Mouse (Mus musculus): ENCODE measurements around the gene Fam20a.
"Not testable (repeated sequence)": the region's sequence is repeated elsewhere in the genome, so short reads cannot be mapped to it uniquely, and the experiment has no call there.

Gene Fam20a

DNA sequence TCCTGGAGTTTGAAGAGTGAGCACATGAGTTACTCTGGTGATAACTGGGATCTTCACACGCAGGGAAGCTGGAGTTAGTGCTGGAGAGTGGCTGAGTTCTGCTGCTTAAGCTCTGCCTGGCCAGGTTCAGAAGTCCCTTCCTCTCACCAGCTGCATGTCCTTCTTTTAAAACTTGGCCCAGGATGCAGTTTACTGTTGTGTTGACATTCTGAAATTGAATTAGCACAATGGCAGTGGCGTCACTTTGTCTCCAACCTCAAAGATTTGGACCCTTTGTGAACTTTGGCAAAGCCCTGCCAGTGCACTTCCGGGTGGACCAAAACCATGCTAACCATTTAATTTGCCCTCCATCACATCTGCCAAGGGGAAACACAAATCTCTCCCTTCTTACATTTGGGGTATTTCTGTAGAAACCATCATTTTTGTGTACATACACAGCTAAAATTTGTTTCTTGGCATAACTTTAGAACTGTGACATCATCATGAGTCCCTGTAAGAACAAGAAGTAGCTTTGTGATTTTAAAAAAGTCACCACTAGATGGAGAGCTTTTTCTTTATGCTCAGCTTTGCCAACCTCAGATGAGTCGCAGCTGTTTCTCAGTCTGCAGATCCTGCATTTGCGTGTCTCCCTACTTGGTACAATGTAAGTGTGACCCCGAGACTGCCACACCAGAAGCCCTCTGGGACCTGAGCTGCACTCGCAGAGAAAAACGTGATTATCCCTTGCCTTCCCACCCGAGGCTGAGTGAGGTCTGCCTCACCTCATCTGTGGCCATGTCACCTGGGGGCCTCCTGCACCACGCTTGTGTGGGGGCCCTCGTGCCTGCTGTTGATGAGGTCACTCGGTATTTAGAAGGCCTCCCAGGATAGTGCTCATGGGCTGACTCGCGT, 51.8 kb downstream of the Fam20a start:
- in situ Hi-C loops (cut with MboI; ENCODE audit: low pct_unique_long_range_greater_than_20kb in 1 of 2, low sequenced_read_pairs in 2 of 2, unreplicated experiment in 1 of 2) = loop anchor here in 1 of 2 experiments (10.0 kb wide), 1 partner anchor 185 kb away; no protein-coding TSS in a partner anchor

DNA sequence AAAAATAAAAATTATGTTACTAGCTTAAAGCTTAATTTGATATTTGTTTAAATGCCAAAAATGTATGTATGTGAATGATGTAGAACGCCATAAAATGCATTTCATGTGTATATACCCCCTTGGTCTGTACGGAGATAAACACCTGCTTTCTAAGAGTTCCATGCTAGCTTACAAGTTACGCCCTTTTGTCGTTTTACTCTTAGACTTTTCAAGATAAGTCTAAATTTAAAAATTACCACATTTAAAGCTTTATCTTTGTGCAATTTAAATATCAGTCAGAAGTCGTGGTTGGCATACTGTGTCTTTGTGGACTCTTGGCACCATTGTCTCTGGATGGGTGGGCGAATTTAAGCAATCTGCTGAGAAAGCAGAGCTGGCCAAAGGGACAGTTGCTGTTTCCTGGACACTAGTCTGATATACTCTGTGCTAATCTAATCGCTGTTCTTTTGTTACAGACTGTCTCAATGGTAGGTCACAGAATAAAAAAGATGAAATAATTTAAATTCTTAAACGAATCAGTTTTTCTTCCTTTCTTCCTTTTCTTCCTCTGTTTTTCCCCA, 52.9 kb downstream of the Fam20a start:
- in situ Hi-C loops (cut with MboI; ENCODE audit: low pct_unique_long_range_greater_than_20kb in 1 of 2, low sequenced_read_pairs in 2 of 2, unreplicated experiment in 1 of 2) = no loop called here

DNA sequence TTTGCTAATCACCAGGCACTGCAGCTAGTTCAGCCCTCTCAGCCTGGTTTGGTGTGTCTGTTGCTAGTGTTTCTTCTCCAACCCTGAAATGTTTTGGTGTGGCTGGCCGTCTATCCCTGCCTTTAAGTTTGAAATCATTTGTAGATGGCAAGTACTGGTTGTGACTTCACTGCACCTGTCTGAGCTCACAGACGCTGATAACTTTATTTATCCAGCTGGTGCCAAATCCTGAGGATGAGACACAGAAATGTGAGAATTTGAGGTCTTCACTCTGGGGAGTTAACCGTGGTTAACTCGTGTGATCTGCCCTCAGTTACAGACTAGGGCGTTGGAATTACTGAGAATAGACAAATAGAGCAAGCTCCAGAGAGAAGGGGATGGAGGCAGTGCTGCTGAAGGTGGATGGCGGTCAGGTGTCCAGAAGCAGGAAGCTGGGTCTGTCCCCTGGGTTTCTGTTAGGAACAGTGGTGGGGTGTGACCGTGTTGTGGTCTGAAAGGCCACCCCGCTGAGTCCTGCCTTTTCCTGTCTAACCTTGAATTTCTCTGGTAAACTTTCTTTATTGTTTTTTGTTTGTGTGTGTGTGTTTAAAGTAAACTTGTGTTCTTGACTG, 53.9 kb downstream of the Fam20a start:
- in situ Hi-C loops (cut with MboI; ENCODE audit: low pct_unique_long_range_greater_than_20kb in 1 of 2, low sequenced_read_pairs in 2 of 2, unreplicated experiment in 1 of 2) = no loop called here

DNA sequence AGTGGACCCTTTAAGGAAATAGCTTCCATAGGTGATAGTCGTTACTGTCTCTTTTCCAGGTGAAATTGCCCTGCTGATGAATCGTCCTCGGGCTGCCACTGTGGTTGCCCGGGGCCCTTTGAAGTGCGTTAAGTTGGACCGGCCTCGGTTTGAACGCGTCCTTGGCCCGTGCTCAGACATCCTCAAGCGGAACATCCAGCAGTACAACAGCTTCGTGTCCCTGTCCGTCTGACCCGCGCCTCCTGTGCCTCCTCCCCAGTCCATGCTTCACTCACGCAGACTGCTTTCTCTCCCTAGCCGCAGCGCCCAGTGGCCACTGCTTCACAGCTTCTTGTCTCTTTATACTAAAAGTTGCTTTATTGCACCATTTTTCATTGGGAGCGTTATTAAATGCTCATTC, 54.7 kb downstream of the Fam20a start:
- in situ Hi-C loops (cut with MboI; ENCODE audit: low pct_unique_long_range_greater_than_20kb in 1 of 2, low sequenced_read_pairs in 2 of 2, unreplicated experiment in 1 of 2) = no loop called here

DNA sequence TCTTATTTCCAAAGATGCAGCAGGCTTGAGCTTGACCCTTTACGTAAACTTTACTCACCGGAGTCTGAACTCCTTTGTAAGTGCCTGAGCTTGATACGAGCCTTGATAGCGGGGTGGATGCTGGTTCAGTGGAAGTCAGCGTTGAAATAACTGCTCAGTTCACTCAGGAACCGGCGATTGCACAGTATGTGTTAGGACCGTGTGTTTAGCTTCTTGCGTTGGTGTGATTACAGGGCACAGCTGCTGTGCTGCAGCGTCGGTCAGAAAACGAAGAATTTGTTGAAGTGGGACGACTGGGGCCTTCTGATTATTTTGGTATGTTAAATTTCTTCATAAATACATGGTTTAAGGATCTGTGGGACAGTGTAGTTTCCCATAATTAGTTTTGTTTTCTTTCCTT, 55.7 kb downstream of the Fam20a start:
- in situ Hi-C loops (cut with MboI; ENCODE audit: low pct_unique_long_range_greater_than_20kb in 1 of 2, low sequenced_read_pairs in 2 of 2, unreplicated experiment in 1 of 2) = no loop called here

DNA sequence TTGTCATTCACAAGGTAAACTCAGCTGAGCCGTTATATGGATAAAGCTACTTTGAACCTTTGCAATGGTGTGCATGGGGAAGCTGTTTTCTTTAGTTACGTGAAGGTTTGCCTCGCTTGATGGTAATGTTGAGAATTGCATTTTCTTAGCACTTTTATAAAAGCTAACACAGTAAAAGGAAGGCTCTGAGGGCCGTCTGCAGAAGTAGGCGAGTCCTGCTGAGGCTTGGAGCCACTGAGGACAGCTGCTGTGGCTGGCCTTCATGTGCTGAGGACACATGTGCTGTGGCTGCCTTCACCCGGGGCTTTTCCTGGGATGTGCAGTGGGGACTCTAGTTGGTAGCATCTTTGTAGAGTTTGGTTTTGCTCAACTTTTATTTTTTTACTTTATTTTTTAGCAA, 56.7 kb downstream of the Fam20a start:
- in situ Hi-C loops (cut with MboI; ENCODE audit: low pct_unique_long_range_greater_than_20kb in 1 of 2, low sequenced_read_pairs in 2 of 2, unreplicated experiment in 1 of 2) = no loop called here

DNA sequence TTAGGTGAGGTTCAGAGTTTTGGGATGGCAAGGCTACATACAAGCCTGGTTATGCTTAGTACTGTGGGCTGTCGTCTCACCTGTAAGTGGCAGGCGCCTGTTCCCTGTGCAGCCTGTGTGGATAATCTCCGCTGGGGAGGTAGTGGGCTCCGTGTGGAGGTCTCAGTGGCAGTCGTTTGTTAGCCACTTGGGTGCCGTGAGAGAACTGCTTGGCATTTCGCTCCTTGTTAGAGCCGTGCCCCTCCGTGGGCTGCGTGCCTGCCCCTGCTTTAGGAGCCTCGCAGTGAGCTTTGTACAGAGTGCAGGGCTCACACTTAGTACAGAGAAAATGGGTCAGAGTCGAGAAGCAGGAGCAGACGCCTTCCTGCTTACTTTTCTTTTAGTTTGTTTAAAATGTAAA, 57.8 kb downstream of the Fam20a start:
- in situ Hi-C loops (cut with MboI; ENCODE audit: low pct_unique_long_range_greater_than_20kb in 1 of 2, low sequenced_read_pairs in 2 of 2, unreplicated experiment in 1 of 2) = no loop called here

DNA sequence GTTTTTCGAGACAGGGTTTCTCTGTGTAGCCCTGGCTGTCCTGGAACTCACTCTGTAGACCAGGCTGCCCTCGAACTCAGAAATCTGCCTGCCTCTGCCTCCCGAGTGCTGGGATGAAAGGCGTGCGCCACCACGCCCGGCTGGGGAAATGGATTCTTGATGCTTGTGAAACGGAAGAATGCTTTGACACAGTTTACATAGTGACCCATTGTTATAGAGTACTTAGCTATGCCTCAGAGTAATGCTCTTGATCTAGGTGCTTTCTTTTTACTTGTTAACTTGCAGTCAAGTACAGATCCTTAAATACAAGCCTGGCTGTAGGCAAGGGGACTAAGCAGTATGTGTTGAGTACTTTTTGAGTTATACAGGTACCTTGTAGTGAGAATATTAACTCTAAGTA, 61.6 kb downstream of the Fam20a start:
- in situ Hi-C loops (cut with MboI; ENCODE audit: low pct_unique_long_range_greater_than_20kb in 1 of 2, low sequenced_read_pairs in 2 of 2, unreplicated experiment in 1 of 2) = not testable (repeated sequence)

DNA sequence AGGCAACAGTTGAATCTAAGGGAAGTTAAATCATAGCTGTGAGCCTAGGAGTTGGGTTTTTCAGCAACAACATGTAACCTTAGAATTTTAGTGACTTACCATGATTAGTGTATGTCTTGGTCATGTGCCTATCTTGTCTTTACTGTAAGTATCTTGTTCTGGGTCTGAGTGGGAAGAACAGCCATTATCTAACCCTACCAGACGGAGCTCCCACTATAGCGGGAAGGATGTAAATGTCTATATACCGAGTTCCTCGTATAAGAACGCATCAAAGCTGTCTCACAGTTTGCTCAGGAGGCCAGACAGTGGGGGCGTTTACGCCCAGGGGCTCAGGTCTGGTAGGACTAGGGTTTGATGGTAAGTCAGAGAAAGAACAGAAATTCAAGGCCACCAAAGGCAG, 65.8 kb downstream of the Fam20a start:
- in situ Hi-C loops (cut with MboI; ENCODE audit: low pct_unique_long_range_greater_than_20kb in 1 of 2, low sequenced_read_pairs in 2 of 2, unreplicated experiment in 1 of 2) = no loop called here

DNA sequence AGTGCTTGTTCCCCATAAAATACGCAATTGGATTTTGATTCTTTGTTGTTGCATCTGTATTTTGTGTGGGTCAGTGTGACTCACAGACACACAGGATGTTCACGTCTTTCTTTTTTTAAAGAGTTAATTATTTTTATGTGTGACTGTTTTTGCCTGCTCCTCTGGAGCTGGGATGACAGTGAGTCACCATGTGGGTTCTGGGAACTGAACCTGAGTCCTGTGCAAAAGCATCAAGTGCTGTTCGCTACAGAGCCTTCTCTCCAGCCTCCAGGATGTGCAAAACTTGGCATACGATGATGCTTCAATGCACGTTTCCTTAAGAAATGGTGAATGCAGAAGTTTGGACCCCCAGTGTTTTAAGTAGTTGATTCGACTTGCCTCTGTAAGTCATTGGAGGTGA, 67.5 kb downstream of the Fam20a start:
- in situ Hi-C loops (cut with MboI; ENCODE audit: low pct_unique_long_range_greater_than_20kb in 1 of 2, low sequenced_read_pairs in 2 of 2, unreplicated experiment in 1 of 2) = no loop called here

DNA sequence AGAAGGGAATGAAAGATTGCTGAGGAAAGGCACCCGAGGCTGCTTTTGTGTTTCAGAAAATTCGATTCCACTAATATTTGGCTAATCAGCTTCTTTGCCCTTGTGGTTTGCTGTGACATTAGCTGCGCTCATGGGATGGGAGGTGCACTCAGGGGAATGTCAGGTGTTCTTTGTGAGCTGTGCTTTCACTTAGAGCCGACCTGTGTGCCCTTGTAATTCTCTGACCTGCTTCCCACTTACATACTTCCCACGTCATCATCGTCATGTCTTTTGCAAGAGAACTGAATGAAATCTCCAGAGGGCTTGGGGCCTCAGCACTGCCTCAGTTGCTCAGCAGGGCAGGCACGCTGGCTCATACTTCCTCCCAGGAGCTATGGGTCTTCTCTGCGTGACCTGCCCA, 68.9 kb downstream of the Fam20a start:
- in situ Hi-C loops (cut with MboI; ENCODE audit: low pct_unique_long_range_greater_than_20kb in 1 of 2, low sequenced_read_pairs in 2 of 2, unreplicated experiment in 1 of 2) = no loop called here

DNA sequence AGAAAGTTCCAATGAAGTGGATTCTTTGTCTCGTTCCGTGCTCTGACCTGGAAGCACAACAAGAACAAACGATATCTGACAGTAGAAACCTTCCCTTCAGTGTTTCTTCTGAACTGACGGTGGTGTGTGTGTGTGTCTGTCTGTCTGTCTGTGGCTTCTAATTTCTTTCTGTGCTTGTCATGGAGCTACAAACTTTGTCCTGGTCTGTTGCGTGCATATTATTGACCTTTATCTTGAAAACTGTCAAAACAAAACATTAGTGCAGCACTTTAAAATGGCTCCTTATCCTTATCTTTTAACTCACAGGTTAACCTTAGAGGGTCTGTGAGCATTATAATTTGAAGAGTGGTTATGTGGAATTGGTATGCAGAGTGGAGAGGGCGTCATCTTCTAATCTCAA, 69.6 kb downstream of the Fam20a start:
- in situ Hi-C loops (cut with MboI; ENCODE audit: low pct_unique_long_range_greater_than_20kb in 1 of 2, low sequenced_read_pairs in 2 of 2, unreplicated experiment in 1 of 2) = no loop called here

DNA sequence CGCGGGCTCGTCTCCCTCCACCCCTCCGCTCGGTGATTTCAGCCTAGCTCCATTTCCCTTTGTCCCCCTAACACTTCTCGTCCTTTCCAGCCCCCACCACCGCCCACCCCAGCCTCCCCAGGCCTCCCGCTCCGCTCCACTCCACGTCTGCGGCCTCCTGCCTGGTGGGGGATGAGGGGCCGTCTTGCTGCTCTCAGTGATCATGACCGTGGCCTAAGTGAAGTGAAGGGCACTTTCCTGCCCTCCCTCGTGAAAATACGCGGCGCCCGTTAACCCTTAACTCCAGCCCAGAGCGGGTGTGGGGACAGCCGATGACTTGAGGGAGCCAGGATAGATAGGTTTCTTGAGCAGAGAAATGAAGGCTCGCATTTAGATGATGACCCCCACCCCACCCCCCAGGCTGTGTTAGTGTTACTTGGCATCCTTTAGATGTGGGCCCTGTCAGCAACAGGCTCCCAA, 70.5 kb downstream of the Fam20a start:
- in situ Hi-C loops (cut with MboI; ENCODE audit: low pct_unique_long_range_greater_than_20kb in 1 of 2, low sequenced_read_pairs in 2 of 2, unreplicated experiment in 1 of 2) = no loop called here

DNA sequence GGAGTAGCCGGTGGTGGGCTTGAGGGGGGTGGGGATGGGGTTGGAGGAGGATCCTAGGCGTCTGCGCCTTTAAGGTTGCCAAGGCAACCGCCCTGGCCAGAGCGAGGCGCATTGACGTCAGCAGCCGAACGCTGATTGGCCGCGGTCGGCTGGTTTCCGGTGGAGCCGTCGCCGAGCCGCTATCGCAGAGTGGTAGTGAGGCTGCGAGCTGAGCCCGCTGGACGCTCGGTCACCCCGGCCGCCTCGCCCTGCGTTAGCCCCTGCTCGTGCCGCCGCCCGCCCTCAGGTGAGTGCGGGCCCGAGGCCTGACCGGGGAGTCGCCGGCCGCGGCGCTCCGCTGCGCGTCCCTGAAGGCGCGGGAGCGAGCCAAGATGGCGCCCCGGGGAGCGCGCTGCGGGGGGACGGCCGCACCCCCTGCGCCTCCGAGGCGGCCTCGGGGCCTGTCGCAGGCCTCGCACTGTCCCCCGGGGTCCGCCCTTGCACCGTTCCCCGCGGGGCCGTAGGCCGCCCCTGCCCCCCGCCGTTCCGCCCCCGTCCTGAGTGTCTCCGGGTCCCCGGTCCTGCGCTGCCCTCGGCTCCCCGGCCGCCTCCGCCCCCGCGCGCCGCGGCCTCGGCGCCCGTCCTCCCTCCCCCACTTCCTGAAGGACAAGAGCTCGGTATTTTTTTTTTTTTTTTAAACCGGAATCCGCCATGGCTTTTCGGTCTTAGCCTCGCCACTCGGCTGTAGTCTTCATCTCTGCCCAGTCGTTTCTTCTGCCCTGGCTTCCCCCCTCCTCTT, 71.1 kb downstream of the Fam20a start:
- in situ Hi-C loops (cut with MboI; ENCODE audit: low pct_unique_long_range_greater_than_20kb in 1 of 2, low sequenced_read_pairs in 2 of 2, unreplicated experiment in 1 of 2) = no loop called here

DNA sequence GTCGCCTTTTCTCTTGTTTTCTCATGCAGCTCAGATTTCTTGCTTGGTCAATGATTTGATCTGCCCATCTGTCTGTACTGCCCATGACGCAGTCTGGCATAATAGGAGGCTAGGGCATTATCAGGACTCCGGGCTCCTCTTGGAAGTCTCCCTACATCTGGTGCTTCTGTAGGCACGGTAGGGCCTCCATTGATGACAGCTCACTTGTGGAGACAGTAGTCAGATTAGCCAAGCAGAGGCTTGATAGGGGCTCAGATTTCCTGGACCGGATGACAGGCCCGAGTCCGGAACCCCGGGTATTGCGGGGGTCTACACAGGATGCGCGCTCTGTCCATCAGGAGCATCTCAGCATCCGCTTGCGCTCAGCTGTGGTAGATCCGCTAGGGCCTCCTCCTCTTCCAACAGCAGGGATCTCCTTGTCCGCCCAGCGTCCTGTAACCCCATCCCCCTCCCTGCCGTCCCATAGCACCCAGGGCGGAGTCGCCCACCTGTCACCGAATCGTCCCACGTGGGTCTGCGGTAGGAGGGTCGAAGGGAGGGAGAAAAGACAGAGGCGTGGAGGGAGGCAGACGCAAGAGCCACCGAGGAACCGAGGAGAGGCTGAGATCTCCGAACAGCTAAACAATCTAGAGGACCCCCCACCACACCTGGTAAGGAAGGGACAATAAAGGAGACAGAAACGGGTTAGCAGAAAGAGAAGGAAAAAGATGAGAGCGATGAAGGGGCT, 71.9 kb downstream of the Fam20a start:
- in situ Hi-C loops (cut with MboI; ENCODE audit: low pct_unique_long_range_greater_than_20kb in 1 of 2, low sequenced_read_pairs in 2 of 2, unreplicated experiment in 1 of 2) = no loop called here

DNA sequence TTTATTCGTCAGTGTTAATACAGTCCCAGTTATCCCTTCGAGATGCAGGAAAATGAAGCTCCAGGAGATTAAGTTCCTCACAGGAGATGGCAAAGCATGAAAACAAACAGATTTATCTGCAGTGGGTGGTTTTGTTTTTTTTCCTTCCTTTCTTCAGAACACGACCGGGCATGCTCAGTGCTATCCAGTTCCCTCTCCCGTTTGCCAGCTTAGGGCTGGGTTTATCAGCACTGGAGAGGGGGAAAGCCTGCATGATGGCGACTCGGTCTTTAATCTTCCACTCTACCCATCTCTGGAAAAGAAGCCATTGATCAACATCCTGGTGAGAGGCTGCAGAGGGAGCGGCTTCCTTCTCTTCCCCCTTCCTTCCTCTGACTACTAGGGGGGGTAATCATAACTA, 72.9 kb downstream of the Fam20a start, which contains the start of gene Prkar1a:
Prkar1a (plus strand) TSS at position 200 of the 400 bp plus-strand sequence.
- in situ Hi-C loops (cut with MboI; ENCODE audit: low pct_unique_long_range_greater_than_20kb in 1 of 2, low sequenced_read_pairs in 2 of 2, unreplicated experiment in 1 of 2) = no loop called here

DNA sequence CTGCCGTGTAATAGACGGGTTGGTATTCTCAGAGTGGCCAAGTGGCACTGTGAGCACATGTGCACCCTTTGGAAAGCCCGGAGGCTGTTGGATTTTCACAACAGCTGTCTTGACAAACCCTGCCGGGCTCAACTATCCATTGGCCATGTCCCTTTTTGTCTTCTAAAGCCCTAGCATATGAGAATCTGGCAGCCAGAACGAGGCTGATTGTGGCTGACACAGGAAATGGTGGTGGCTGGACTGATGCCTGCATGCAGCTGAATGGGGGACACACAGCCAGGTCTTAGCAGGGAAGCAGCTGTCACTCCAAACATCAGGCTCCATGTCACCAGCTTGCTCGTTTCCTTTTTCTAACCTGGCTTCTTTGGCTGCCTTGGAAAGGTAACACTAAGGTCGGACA, 73.6 kb downstream of the Fam20a start:
- in situ Hi-C loops (cut with MboI; ENCODE audit: low pct_unique_long_range_greater_than_20kb in 1 of 2, low sequenced_read_pairs in 2 of 2, unreplicated experiment in 1 of 2) = no loop called here

DNA sequence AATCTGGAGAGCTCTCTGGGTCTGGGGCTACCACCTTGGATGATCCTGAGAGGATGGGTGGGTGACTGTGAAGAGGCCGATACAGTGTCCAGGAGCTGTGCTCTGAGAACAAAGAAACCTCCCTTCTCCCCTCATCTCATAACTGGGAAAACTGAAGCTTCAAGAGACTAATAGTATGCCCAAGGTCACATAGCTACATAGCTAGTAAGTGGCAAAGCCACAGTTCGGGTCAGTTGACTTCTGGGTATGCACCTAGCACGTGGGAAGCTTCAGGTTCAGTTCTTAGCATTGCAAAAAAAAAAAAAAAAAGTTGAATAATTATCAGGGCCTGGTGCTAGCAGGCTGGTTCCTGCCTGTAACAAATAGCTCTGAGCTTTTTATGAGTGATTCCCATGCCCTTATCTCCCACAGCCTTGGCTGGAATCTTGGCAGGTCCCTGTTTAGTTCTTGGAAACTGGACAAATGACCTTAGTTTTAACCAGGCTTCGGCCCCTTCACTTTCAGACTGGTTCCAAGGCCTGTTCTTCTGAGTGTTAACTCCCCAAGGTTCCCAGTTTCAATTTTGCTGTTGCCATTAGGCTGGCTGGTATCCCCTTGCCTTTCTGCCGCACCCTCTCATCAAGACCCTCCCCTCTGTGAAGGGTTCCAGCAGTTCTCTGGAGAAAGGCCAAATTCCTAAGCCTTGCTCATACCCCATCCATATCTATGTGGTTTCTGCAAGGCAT, 80.4 kb downstream of the Fam20a start:
- in situ Hi-C loops (cut with MboI; ENCODE audit: low pct_unique_long_range_greater_than_20kb in 1 of 2, low sequenced_read_pairs in 2 of 2, unreplicated experiment in 1 of 2) = no loop called here
